Mouse (Mus musculus): ENCODE measurements around the gene Phldb1.

DNA sequence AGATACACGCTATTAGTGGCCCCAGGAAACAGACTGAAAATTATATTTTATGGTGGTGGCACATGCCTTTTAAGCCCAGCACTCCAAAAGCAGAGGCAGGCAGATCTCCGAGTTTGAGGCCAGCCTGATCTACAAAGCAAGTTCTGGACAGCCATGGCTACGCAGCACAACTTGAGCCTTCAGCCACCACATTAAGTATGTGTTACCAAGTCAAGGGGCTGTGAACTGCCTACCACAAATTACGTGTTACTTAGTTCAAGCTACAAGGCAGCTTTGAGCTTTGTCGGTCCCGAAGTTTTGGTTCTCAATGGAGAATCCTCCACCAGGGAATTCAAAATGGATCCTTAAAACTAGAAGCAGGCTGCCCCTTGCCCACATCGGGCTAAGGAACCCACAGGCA lies 91.9 kb downstream of the Phldb1 start:
- TF ChIP-seq CTCF (IDR thresholded peaks at IDR 0.05; ENCODE audit: borderline replicate concordance, extremely low read depth, insufficient read depth, insufficient read length) (no peak), POLR2A (IDR thresholded peaks at IDR 0.05; ENCODE audit: borderline replicate concordance, extremely low read depth, insufficient read depth, insufficient read length, poor library complexity, severe bottlenecking) (no peak)
